ENCODE assay signal across 19 mouse cellular contexts in genomic region chr9:71160849-71161711, GRCm38 (mm10). TPM values are rescaled to one million over a fixed set of nuclear protein-coding genes. Genes with fewer than 3 reads are reported as not detected.
DNase-seq lines count a peak whose midpoint lies in the region; ATAC-seq and TF ChIP-seq lines count a peak whose summit lies in the region.
"Had no signal": no experiment of that assay in that cellular context is flagged by ENCODE, and none has a peak within 500 bp of the region (broad histone marks: within the 10 kb centered on the region; RNA-seq: fewer than 3 reads in every experiment).

No protein-coding gene starts in this region.

- TF ChIP-seq CTCF in kidney, adult 2 months (conservative IDR thresholded peaks at IDR 0.05; ENCODE audit: insufficient read depth, insufficient read length, low read depth, low read length), result no peak

- ATAC-seq in common myeloid progenitor, adult 5-6 weeks (replicated peaks; ENCODE audit: low read depth, poor library complexity, severe bottlenecking), result 0 out of 2 replicates have a peak, but pooled peaks have one; percentile 8
- ATAC-seq in liver, embryonic 16.5 days (ENCODE audit: low read depth), result no peak
- no peak for ATAC-seq in forebrain, embryonic 14.5 days
- ATAC-seq: lung, postnatal 0 days; midbrain, embryonic 16.5 days had no signal

- peak overlapping the region; percentile 15; the same call in 1 of the 2 replicates for H3K9ac ChIP-seq in liver, embryonic 16.5 days (ENCODE audit: low read depth, low read length)
- H3K9ac ChIP-seq in forebrain, embryonic 14.5 days (ENCODE audit: low read length), result no peak overlapping the region
- H3K9ac ChIP-seq: embryonic facial prominence, embryonic 15.5 days had no signal

- H3K27me3 ChIP-seq in kidney, adult 2 months (replicated peaks; ENCODE audit: control insufficient read depth, insufficient read depth, low read length), result no peaks in the 10 kb centered on the region
- H3K27me3 ChIP-seq in liver, embryonic 16.5 days (ENCODE audit: control insufficient read depth, insufficient read depth, low read depth, low read length), result no peaks in the 10 kb centered on the region
- no peaks in the 10 kb centered on the region for H3K27me3 ChIP-seq in forebrain, embryonic 14.5 days (replicated peaks; ENCODE audit: control insufficient read depth, insufficient read depth, low read length)
- H3K27me3 ChIP-seq: embryonic facial prominence, embryonic 15.5 days had no signal

- H3K4me1 ChIP-seq in kidney, adult 2 months (ENCODE audit: control insufficient read depth, insufficient read depth, low read length), result no peaks in the 10 kb centered on the region
- peaks cover 97% of the 10 kb centered on the region for H3K4me1 ChIP-seq in liver, embryonic 16.5 days (ENCODE audit: control insufficient read depth, low read depth, low read length)
- H3K4me1 ChIP-seq in forebrain, embryonic 14.5 days (ENCODE audit: control insufficient read depth, insufficient read depth, low read length), result no peaks in the 10 kb centered on the region
- H3K4me1 ChIP-seq: embryonic facial prominence, embryonic 15.5 days had no signal

- 78% methylated on average over 13 of the region's 13 CpGs for WGBS in kidney, adult 2 months
- WGBS in liver, embryonic 16.5 days (ENCODE audit: insufficient replicate concordance), result 51% methylated on average over 13 of the region's 13 CpGs
- 90% methylated on average over 13 of the region's 13 CpGs for WGBS in forebrain, embryonic 14.5 days

- H3K4me2 ChIP-seq in liver, embryonic 16.5 days (ENCODE audit: low read depth, low read length), result peak overlapping the region; percentile 27
- H3K4me2 ChIP-seq in forebrain, embryonic 14.5 days (ENCODE audit: low read length), result no peak overlapping the region
- H3K4me2 ChIP-seq: embryonic facial prominence, embryonic 15.5 days had no signal

- DNase-seq in kidney, adult 2 months, result peak; percentile 5
- DNase-seq in kidney, postnatal 10 days, result no peak
- no peak for DNase-seq in adrenal gland, postnatal 14 days
- no peak for DNase-seq in left cerebral cortex, postnatal 10 days (ENCODE audit: extremely low spot score in 1 of 2, low spot score in 2 of 2)
- DNase-seq in forebrain, embryonic 14.5 days (ENCODE audit: low spot score), result no peak
- DNase-seq: adrenal gland, adult 8-10 months; cerebellum, adult 11 months; cerebellum, postnatal 14 days; gastrocnemius, postnatal 14 days; kidney, adult 9 months; kidney, postnatal 4 days; right cerebral cortex, postnatal 25 days; thymus, postnatal 36 days had no signal

- TF ChIP-seq POLR2A in kidney, adult 2 months (IDR thresholded peaks at IDR 0.05; ENCODE audit: low read depth, low read length), result no peak

- intact Hi-C loops in left cerebral cortex, postnatal 10 days (cut with DNase I), result no loop called here

- no peaks in the 10 kb centered on the region for H3K9me3 ChIP-seq in liver, embryonic 16.5 days (replicated peaks; ENCODE audit: control insufficient read depth, low read length)
- no peaks in the 10 kb centered on the region for H3K9me3 ChIP-seq in forebrain, embryonic 14.5 days (replicated peaks; ENCODE audit: control insufficient read depth, low read length)
- H3K9me3 ChIP-seq: embryonic facial prominence, embryonic 15.5 days; hindbrain, embryonic 10.5 days had no signal

- no peaks in the 10 kb centered on the region for H3K36me3 ChIP-seq in kidney, adult 2 months (ENCODE audit: control insufficient read depth, insufficient read depth, low read length)
- H3K36me3 ChIP-seq in liver, embryonic 16.5 days (ENCODE audit: control insufficient read depth, insufficient read depth), result no peaks in the 10 kb centered on the region
- no peaks in the 10 kb centered on the region for H3K36me3 ChIP-seq in forebrain, embryonic 14.5 days (ENCODE audit: control insufficient read depth, insufficient read depth, low read length)
- H3K36me3 ChIP-seq: embryonic facial prominence, embryonic 15.5 days; hindbrain, embryonic 10.5 days had no signal

- H3K4me3 ChIP-seq in kidney, adult 2 months (ENCODE audit: insufficient read depth, low read depth, low read length), result no peak overlapping the region
- H3K4me3 ChIP-seq in liver, embryonic 16.5 days (ENCODE audit: low read depth, low read length), result peak overlapping the region; percentile 29
- H3K4me3 ChIP-seq in forebrain, embryonic 14.5 days (ENCODE audit: low read depth, low read length), result no peak overlapping the region
- H3K4me3 ChIP-seq: embryonic facial prominence, embryonic 15.5 days; hindbrain, embryonic 10.5 days had no signal

- no peak overlapping the region for H3K27ac ChIP-seq in kidney, adult 2 months (ENCODE audit: insufficient read depth, low read depth, low read length)
- H3K27ac ChIP-seq in liver, embryonic 16.5 days (ENCODE audit: low read length), result peak overlapping the region; percentile 78
- no peak overlapping the region for H3K27ac ChIP-seq in forebrain, embryonic 14.5 days (ENCODE audit: low read depth, low read length)
- H3K27ac ChIP-seq: embryonic facial prominence, embryonic 15.5 days; hindbrain, embryonic 10.5 days had no signal

RNA-seq across cellular contexts. Expression of gene Aqp9, which starts 7.4 kb away (rescaled TPM):
- polyA plus RNA-seq in kidney, adult 2 months (2012; rRNA removed), result 0.11 and 0.27 TPM in 2 replicates
- 26.5 and 29.0 TPM in 2 replicates for total RNA-seq in common myeloid progenitor, adult 5-6 weeks (2017)
- polyA plus RNA-seq in liver, embryonic 16.5 days (2015; fragmentation: Nextera tagmentation; extraction: Ambion mirVana), result 7.5 and 9.0 TPM in 2 replicates
- 1.6 and 20.3 TPM in 2 replicates for total RNA-seq in adrenal gland, postnatal 14 days (2021)
- 1 to 10 TPM; 1.9 to 2.4 TPM for total RNA-seq in left cerebral cortex, postnatal 10 days (2021)
- polyA plus RNA-seq in forebrain, embryonic 14.5 days (2014; fragmentation: Nextera tagmentation; extraction: Ambion mirVana), result 0.20 and 0.37 TPM in 2 replicates

RNA-seq across cellular contexts. Expression of gene Aldh1a2, which starts 54.5 kb away (rescaled TPM):
- polyA plus RNA-seq in kidney, adult 2 months (2012; rRNA removed), result 8.7 and 9.0 TPM in 2 replicates
- not detected in 2 replicates for total RNA-seq in common myeloid progenitor, adult 5-6 weeks (2017)
- 1.1 and 1.6 TPM in 2 replicates for polyA plus RNA-seq in liver, embryonic 16.5 days (2015; fragmentation: Nextera tagmentation; extraction: Ambion mirVana)
- 50.3 and 53.0 TPM in 2 replicates for total RNA-seq in adrenal gland, postnatal 14 days (2021)
- total RNA-seq in left cerebral cortex, postnatal 10 days (2021), result 1 to 10 TPM; 6.1 to 8.8 TPM
- 12.4 and 19.5 TPM in 2 replicates for polyA plus RNA-seq in forebrain, embryonic 14.5 days (2014; fragmentation: Nextera tagmentation; extraction: Ambion mirVana)
